In the genomic region with DNA sequence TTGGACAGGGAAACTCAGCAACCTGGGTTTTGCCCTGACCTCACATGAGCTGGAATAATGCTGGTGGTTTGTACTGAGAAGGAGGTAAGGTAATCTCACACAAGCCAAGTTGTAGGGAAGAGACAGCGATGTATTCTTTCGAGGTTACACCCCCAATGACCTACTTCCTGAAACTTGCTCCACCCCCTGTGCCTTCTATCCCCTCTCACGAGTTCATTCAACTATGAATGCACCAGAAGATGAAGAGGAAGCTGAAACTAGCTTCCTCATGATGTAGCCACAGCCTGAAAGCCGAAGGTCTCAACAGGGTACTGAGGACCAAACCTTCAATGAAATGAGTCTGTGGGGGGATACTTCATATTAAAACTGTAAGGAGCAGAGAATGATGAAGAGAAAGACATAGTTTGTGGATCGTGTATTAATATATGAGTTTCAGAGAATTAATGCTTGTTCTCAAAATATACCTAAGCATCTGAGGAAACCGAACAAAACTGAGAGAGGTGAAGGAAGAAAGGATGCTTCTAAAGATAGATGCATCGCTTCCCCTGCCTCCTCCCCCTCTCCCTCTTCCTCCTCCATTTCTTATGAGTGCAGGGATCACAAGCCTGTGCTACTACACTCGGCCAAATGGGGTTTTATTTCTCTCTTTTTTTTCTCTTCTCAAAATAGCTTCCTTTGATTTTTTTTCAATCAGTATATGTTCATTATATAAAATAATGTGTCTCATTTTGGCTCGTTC, we compare ENCODE assay signal across 15 mouse cellular contexts.
DNase-seq lines count a peak whose midpoint lies in the region; ATAC-seq and TF ChIP-seq lines count a peak whose summit lies in the region.
"Had no signal": no experiment of that assay in that cellular context is flagged by ENCODE, and none has a peak within 500 bp of the region (broad histone marks: within the 10 kb centered on the region; RNA-seq: fewer than 3 reads in every experiment).

No protein-coding gene starts in this region.

- 76% methylated on average over 9 of the region's 9 CpGs for WGBS in liver, adult 2 months
- WGBS in liver, postnatal 0 days (ENCODE audit: insufficient replicate concordance) = 42% methylated on average over 9 of the region's 9 CpGs
- WGBS in hindbrain, embryonic 11.5 days = 87% methylated on average over 9 of the region's 9 CpGs

- TF ChIP-seq POLR2A in liver, adult 2 months (IDR thresholded peaks at IDR 0.05; ENCODE audit: extremely low read depth, insufficient read depth, low read length) = no peak

- no peak for TF ChIP-seq CTCF in liver, adult 2 months (IDR thresholded peaks at IDR 0.05; ENCODE audit: low read depth, low read length)
- TF ChIP-seq CTCF in liver, postnatal 0 days (IDR thresholded peaks at IDR 0.05; ENCODE audit: low read depth) = no peak

- no peaks in the 10 kb centered on the region for H3K27me3 ChIP-seq in liver, adult 2 months (ENCODE audit: control insufficient read depth, insufficient read depth, low read length)
- H3K27me3 ChIP-seq in liver, postnatal 0 days (ENCODE audit: insufficient read depth, low read length) = no peaks in the 10 kb centered on the region
- H3K27me3 ChIP-seq in hindbrain, embryonic 11.5 days (ENCODE audit: control insufficient read depth, insufficient read depth, low read length) = no peaks in the 10 kb centered on the region
- H3K27me3 ChIP-seq: embryonic facial prominence, embryonic 15.5 days; liver, embryonic 12.5 days had no signal

- no peak for TF ChIP-seq EP300 in liver, postnatal 0 days (IDR thresholded peaks at IDR 0.05; ENCODE audit: low read depth)

- no peak overlapping the region for H3K9ac ChIP-seq in liver, adult 2 months (ENCODE audit: low read depth, low read length)
- H3K9ac ChIP-seq in liver, postnatal 0 days (replicated peaks) = no peak overlapping the region
- no peak overlapping the region for H3K9ac ChIP-seq in hindbrain, embryonic 11.5 days (ENCODE audit: low read depth, low read length)
- H3K9ac ChIP-seq: embryonic facial prominence, embryonic 15.5 days; liver, embryonic 12.5 days had no signal

- H3K27ac ChIP-seq in liver, adult 2 months (replicated peaks; ENCODE audit: insufficient read depth, low read depth, low read length) = no peak overlapping the region
- H3K27ac ChIP-seq in liver, postnatal 0 days (ENCODE audit: low read depth) = no peak overlapping the region
- H3K27ac ChIP-seq in hindbrain, embryonic 11.5 days (ENCODE audit: low read depth, low read length) = no peak overlapping the region
- H3K27ac ChIP-seq: embryonic facial prominence, embryonic 15.5 days; gastrocnemius, adult 2 months; kidney, postnatal 0 days; liver, embryonic 12.5 days had no signal

- peak; percentile 32 for DNase-seq in liver, adult 2 months (ENCODE audit: extremely low read depth, low read depth, low spot score)
- no peak for DNase-seq in liver, postnatal 0 days
- peak; percentile 18 to 22 for DNase-seq in monocyte, adult 2 months (ENCODE audit: low read depth in 1 of 2, low spot score in 2 of 2)
- peak; percentile 36 for DNase-seq in thymus, postnatal 25 days
- no peak for DNase-seq in hindbrain, embryonic 11.5 days (ENCODE audit: low spot score)
- no peak for DNase-seq in ovary, postnatal 36 days (ENCODE audit: low spot score)
- no peak for DNase-seq in left cerebral cortex, postnatal 36 days (ENCODE audit: low spot score in 2 of 2)
- DNase-seq: cerebellum, adult 18-20 months; gastrocnemius, adult 2 months had no signal

- H3K4me3 ChIP-seq in liver, adult 2 months (ENCODE audit: insufficient read depth, low read depth, low read length) = no peak overlapping the region
- H3K4me3 ChIP-seq in liver, postnatal 0 days (ENCODE audit: low read depth, low read length) = no peak overlapping the region
- H3K4me3 ChIP-seq in hindbrain, embryonic 11.5 days (ENCODE audit: low read depth, low read length) = no peak overlapping the region
- H3K4me3 ChIP-seq: embryonic facial prominence, embryonic 15.5 days; gastrocnemius, adult 2 months; liver, embryonic 12.5 days had no signal

- H3K36me3 ChIP-seq in liver, adult 2 months (ENCODE audit: control insufficient read depth, insufficient read depth, low read length) = no peaks in the 10 kb centered on the region
- H3K36me3 ChIP-seq in liver, postnatal 0 days (replicated peaks; ENCODE audit: insufficient read depth, low read length) = no peaks in the 10 kb centered on the region
- no peaks in the 10 kb centered on the region for H3K36me3 ChIP-seq in hindbrain, embryonic 11.5 days (ENCODE audit: control insufficient read depth, insufficient read depth, low read length)
- H3K36me3 ChIP-seq: embryonic facial prominence, embryonic 15.5 days; liver, embryonic 12.5 days had no signal

- ATAC-seq in liver, postnatal 0 days = no peak; the same call in 1 of the 2 replicates
- peak; percentile 49 for ATAC-seq in activated CD4-positive, CD25-positive, alpha-beta regulatory T cell, adult 4 months
- no peak for ATAC-seq in hindbrain, embryonic 11.5 days (ENCODE audit: low FRiP score)
- ATAC-seq: forebrain, embryonic 16.5 days; liver, embryonic 12.5 days; midbrain, embryonic 16.5 days had no signal

- no peaks in the 10 kb centered on the region for H3K4me1 ChIP-seq in liver, adult 2 months (ENCODE audit: control insufficient read depth, insufficient read depth, low read length)
- H3K4me1 ChIP-seq in liver, postnatal 0 days (ENCODE audit: insufficient read depth) = no peaks in the 10 kb centered on the region
- H3K4me1 ChIP-seq in hindbrain, embryonic 11.5 days (replicated peaks; ENCODE audit: control insufficient read depth, insufficient read depth, low read length) = no peaks in the 10 kb centered on the region
- H3K4me1 ChIP-seq: embryonic facial prominence, embryonic 15.5 days; liver, embryonic 12.5 days had no signal

- H3K9me3 ChIP-seq in liver, postnatal 0 days (ENCODE audit: low read length) = no peaks in the 10 kb centered on the region
- H3K9me3 ChIP-seq in hindbrain, embryonic 11.5 days (ENCODE audit: control insufficient read depth, low read length) = no peaks in the 10 kb centered on the region
- H3K9me3 ChIP-seq: embryonic facial prominence, embryonic 15.5 days; liver, embryonic 12.5 days had no signal

- H3K79me2 ChIP-seq in liver, adult 2 months (ENCODE audit: control insufficient read depth, insufficient read depth, low read length) = no peaks in the 10 kb centered on the region

- H3K4me2 ChIP-seq in liver, postnatal 0 days (ENCODE audit: low read depth, low read length) = no peak overlapping the region
- H3K4me2 ChIP-seq in hindbrain, embryonic 11.5 days (replicated peaks; ENCODE audit: low read depth, low read length) = no peak overlapping the region
- H3K4me2 ChIP-seq: embryonic facial prominence, embryonic 15.5 days; liver, embryonic 12.5 days had no signal

- intact Hi-C loops in left cerebral cortex, postnatal 36 days (cut with DNase I) = no loop called here

Comparison
In these comparisons a context has a peak if more than half of its experiments do, and no peak if none do; other contexts are left out.
1. DNase-seq: peak in liver, adult 2 months (single experiment), monocyte, adult 2 months (2 of 2) and thymus, postnatal 25 days (single experiment); none in liver, postnatal 0 days (single experiment), hindbrain, embryonic 11.5 days (single experiment), ovary, postnatal 36 days (single experiment) and left cerebral cortex, postnatal 36 days (0 of 2).